Mouse (Mus musculus) midbrain, embryonic 12.5 days (tissue): Measurements from ENCODE around the gene Dok4. TPM values are rescaled to one million over a fixed set of nuclear protein-coding genes. Genes with fewer than 3 reads are reported as not detected.
"Not testable (repeated sequence)": the region's sequence is repeated elsewhere in the genome, so short reads cannot be mapped to it uniquely, and the experiment has no call there.

Experiments used
- ATAC-seq: fragments of 200-750 bp; cut with Nextera tagmentation; 2 replicates; pipeline ENCODE4 v1.8.0; 2017; ENCODE audit warnings: low read depth, moderate TSS enrichment, moderate library complexity; ENCODE audit not compliant: low FRiP score
- H3K27ac ChIP-seq: fragments of 300-500 bp; sonication (generic); replicated peaks from 2 replicates; pipeline ENCODE4 v1.5.1; 2016; ENCODE audit warnings: mild to moderate bottlenecking
- H3K27me3 ChIP-seq: fragments of 300-500 bp; sonication (generic); 2 replicates; pipeline ENCODE4 v1.6.1; 2016; ENCODE audit warnings: mild to moderate bottlenecking
- H3K36me3 ChIP-seq: fragments of 300-500 bp; sonication (generic); 2 replicates; pipeline ENCODE4 v1.6.1; 2016
- H3K4me1 ChIP-seq: fragments of 300-500 bp; sonication (generic); 2 replicates; pipeline ENCODE4 v1.6.1; 2016
- H3K4me2 ChIP-seq: fragments of 300-500 bp; sonication (generic); replicated peaks from 2 replicates; pipeline ENCODE4 v1.6.1; 2016; ENCODE audit warnings: mild to moderate bottlenecking, moderate library complexity
- H3K4me3 ChIP-seq: fragments of 300-500 bp; sonication (generic); 2 replicates; pipeline ENCODE4 v1.5.1; 2016; ENCODE audit warnings: mild to moderate bottlenecking
- H3K9ac ChIP-seq: fragments of 300-500 bp; sonication (generic); replicated peaks from 2 replicates; pipeline ENCODE4 v1.6.1; 2016; ENCODE audit warnings: mild to moderate bottlenecking, moderate library complexity
- H3K9me3 ChIP-seq: fragments of 300-500 bp; sonication (generic); 2 replicates; pipeline ENCODE4 v1.6.1; 2016; ENCODE audit warnings: mild to moderate bottlenecking
- WGBS: fragments of 180-500 bp; shearing (Covaris S2); methylation state at CpG from one replicate; pipeline ENCODE4 v1.1.7; 2016; 5-methylcytosine and 5-hydroxymethylcytosine counted together
- polyA plus RNA-seq: library from polyadenylated mRNA; unstranded; fragments of >200 nt; fragmentation: Nextera tagmentation; extraction: Ambion mirVana; gene quantifications from 2 replicates; pipeline ENCODE4 v1.2.1, GENCODE M21; 2016

Dok4 gene
- polyA plus RNA-seq, 1 experiment from 2014 or later: 24.8 TPM

DNA sequence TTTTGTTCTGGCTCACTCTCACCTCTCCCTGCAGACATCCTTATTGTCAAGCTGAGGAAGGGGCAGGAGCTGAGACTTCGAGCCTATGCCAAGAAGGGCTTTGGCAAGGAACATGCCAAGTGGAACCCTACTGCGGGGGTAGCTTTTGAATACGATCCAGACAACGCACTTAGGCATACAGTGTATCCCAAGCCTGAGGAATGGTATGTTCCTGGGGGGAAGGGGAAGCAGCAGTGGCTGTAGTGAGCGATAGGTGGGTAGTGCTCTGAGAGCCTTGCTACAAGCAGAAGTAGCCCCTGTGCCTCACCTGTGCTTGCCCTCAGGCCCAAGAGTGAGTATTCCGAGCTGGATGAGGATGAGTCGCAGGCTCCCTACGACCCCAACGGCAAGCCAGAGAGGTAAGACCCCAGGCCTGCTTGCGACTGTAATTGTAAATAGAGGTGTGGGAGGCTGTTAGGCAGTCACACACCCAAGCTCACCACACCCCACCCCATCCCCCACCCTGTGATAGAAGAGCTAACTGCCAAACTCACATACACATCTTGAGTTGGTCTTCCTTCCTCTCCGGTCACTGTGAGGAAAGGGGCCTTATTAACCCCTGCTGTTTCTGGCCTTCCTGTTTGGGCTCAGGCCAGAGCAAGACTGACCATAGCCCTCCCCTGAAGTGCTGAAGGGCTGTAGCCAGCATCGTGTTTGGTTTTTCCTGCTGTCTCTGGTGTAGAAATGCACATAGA, 13.5 kb downstream of the Dok4 start:
- Histone ChIP-seq H3K36me3 (peaks cover 62% of the 10 kb centered on the region), H3K4me3 (no peak overlapping the region), H3K9me3 (no peaks in the 10 kb centered on the region), H3K27ac (no peak overlapping the region), H3K4me2 (no peak overlapping the region), H3K4me1 (peaks cover 12% of the 10 kb centered on the region), H3K27me3 (no peaks in the 10 kb centered on the region), H3K9ac (no peak overlapping the region)
- WGBS: 89% methylated on average over 12 of the region's 12 CpGs
- ATAC-seq: no peak

DNA sequence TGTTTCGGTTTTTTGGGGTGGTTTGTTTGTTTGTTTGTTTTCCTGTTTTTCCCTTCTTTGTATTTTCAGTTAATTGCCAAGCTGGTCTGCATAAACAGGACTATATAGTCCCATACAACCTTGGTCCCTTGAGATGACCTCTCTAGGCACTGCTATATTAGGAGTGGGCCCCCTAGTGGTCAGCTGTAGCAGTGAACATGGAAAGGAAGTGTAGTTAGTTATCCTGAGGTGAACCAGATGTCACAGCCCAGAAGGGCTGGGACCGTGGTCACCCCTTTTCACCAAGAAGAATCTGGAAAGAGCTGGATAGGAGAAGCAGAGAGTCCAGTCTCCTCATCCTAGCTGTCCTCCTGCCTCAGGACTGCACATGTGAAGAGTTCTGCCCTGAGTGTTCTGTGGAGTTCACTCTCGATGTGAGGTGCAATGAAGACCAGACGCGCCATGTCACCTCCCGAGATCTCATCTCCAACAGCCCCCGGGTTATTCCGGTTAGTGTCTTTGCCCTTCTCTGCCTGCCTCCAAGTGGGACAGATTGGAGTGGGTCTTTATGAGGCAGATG, 14.7 kb downstream of the Dok4 start:
- Histone ChIP-seq H3K36me3 (peaks cover 61% of the 10 kb centered on the region), H3K27me3 (no peaks in the 10 kb centered on the region), H3K4me2 (no peak overlapping the region), H3K27ac (no peak overlapping the region), H3K9ac (no peak overlapping the region), H3K9me3 (no peaks in the 10 kb centered on the region), H3K4me1 (peaks cover 12% of the 10 kb centered on the region), H3K4me3 (no peak overlapping the region)
- 81% methylated on average over 8 of the region's 8 CpGs for WGBS
- ATAC-seq: no peak

DNA sequence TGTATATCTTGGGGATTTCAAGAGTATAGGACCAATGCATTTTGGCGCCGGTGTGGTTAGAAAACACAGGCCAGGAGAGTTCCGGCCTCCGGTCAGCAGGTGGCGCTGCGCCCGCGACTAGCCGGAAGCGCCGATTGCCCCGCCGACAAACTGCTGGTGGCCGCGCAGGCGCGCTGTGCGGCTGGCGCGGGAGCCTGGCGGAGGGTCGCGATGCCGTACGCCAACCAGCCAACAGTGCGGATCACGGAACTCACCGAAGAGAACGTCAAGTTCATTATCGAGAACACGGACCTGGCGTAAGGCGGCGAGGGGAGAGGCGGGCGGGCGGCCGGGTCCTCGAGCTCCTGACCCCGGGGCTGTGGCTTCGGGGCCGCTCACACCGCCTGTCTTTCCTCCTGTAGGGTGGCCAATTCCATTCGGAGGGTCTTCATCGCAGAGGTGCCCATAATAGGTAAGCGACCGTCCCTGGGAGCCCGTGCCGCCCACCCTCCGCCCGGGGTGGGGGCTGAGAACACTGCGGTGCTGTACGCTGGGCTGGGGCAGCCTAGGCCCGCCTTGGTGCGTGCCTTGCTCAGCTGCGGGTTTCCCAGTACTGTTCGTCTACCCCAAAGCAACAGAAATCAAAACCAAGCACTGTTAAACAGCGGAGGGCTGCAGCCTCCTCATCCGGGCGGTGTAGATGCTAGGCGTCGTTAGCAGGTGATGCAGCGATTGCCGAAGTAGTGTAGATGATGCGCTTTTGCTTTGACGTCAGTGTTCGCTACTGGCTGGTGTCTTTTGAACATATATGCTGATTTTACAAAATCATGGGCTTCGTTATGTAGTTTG, 18.6 kb downstream of the Dok4 start, which contains the start of gene Polr2c:
Gene Polr2c, plus strand, starts transcription at position 105 of the 828 bp plus-strand sequence.
- H3K9ac ChIP-seq: peak within 1 kb of the TSS; percentile 93
- H3K27ac ChIP-seq: peak within 1 kb of the TSS; percentile 75
- H3K9me3 ChIP-seq: no peaks in the 10 kb centered on the region
- H3K4me3 ChIP-seq: peak within 1 kb of the TSS; percentile 96
- peak; percentile 83 for ATAC-seq
- H3K27me3 ChIP-seq: no peaks in the 10 kb centered on the region
- peaks cover 12% of the 10 kb centered on the region for H3K4me1 ChIP-seq
- WGBS: 1% methylated on average over 68 of the region's 68 CpGs
- peaks cover 45% of the 10 kb centered on the region for H3K36me3 ChIP-seq
- H3K4me2 ChIP-seq: peak within 1 kb of the TSS; percentile 71

DNA sequence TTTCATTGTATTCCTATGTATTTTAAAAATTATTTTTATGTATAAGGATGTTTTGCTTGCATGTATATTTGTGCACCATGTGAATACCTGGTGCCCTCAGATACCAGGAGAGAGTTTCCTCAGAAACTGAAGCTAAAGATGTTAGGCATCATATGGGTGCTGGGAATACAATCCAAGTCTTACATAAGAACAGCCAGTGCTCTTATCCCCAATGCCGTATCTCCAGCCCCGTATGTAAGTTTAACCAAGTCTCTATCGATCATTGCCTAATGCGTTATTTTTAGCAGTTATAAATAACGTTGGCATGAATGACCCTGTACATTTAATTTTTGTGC, 19.2 kb downstream of the Dok4 start:
- peak; percentile 23; the same call in 1 of the 2 replicates for ATAC-seq
- H3K27me3 ChIP-seq: no peaks in the 10 kb centered on the region
- H3K4me2 ChIP-seq: peak overlapping the region; percentile 71; the same call in 1 of the 2 replicates
- H3K4me3 ChIP-seq: peak overlapping the region; percentile 96; the same call in 1 of the 2 replicates
- peaks cover 12% of the 10 kb centered on the region for H3K4me1 ChIP-seq
- H3K27ac ChIP-seq: no peak overlapping the region
- H3K36me3 ChIP-seq: peaks cover 45% of the 10 kb centered on the region
- WGBS: 29% methylated on average over 5 of the region's 5 CpGs
- H3K9me3 ChIP-seq: no peaks in the 10 kb centered on the region
- H3K9ac ChIP-seq: no peak overlapping the region; the same call in 1 of the 2 replicates

DNA sequence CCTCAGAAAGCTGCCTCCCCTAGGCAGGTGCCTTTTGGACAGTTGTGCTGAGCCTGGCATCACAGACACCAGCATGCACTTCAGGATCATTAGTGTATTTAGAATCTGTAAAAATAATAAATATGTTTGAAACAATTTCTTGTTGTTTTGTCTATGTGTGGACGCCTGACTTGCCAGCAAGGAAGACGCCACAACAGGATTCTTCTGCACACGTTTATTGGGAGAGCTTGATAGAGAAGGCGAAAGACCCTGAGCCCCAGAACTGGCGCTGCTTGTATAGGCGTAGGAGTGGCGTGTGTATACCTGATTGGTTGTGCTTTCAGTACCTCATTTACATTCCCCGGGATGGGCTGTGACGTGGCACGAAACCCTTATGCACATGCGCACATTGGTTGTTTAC, 21.4 kb downstream of the Dok4 start:
- H3K36me3 ChIP-seq: peaks cover 48% of the 10 kb centered on the region
- H3K9me3 ChIP-seq, H3K4me2 ChIP-seq, ATAC-seq, H3K9ac ChIP-seq, H3K4me3 ChIP-seq, H3K27me3 ChIP-seq, H3K27ac ChIP-seq: not testable (repeated sequence)
- WGBS: 90% methylated on average over 11 of the region's 11 CpGs
- peaks cover 12% of the 10 kb centered on the region for H3K4me1 ChIP-seq

DNA sequence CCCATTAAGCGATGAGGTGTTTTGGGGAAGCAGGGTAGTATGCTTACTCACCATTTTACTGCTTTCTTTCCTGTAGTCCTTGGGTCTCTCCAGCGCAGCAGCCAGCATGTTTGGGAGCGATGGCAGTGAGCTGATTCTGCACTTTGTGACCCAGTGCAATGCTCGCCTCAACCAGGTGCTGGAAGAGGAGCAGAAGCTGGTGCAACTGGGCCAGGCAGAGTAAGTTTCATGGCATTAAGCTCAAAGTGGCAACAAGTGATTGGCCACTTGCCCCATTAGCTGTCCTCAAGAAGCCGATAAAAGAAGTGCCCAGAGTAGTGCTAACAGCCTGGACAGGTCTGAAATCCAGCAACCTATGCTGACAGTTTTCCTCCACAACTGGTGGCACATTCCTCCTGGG, 26.1 kb downstream of the Dok4 start:
- H3K4me1 ChIP-seq: no peaks in the 10 kb centered on the region
- H3K27me3 ChIP-seq: no peaks in the 10 kb centered on the region
- H3K9me3 ChIP-seq: no peaks in the 10 kb centered on the region
- no peak overlapping the region for H3K4me3 ChIP-seq
- no peak overlapping the region for H3K27ac ChIP-seq
- H3K4me2 ChIP-seq: no peak overlapping the region
- ATAC-seq: no peak
- peaks cover 64% of the 10 kb centered on the region for H3K36me3 ChIP-seq
- 93% methylated on average over 5 of the region's 5 CpGs for WGBS
- H3K9ac ChIP-seq: no peak overlapping the region

DNA sequence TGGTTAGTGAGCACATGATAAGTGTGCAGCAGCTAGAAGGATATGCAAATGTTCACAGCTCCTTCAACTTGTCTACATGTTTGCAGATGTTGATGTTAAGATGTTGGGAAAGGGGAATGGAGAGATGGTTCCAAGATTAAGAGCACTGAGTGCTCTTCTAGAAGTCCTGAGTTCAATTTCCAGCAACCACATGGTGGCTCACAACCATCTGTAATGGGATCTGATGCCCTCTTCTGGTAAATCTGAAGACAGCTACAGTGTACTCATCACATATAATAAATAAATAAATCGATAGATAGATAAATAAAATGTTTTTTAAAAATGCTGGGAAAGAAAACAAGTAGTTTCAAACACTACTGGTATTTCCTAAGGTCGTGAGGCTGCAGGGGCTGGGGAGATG, 34.9 kb downstream of the Dok4 start:
- H3K4me2 ChIP-seq: no peak overlapping the region
- no peak overlapping the region for H3K27ac ChIP-seq
- H3K4me1 ChIP-seq: peaks cover 19% of the 10 kb centered on the region
- H3K36me3 ChIP-seq: peaks cover 26% of the 10 kb centered on the region
- no peak overlapping the region for H3K9ac ChIP-seq
- no peaks in the 10 kb centered on the region for H3K9me3 ChIP-seq
- H3K4me3 ChIP-seq: no peak overlapping the region
- ATAC-seq: no peak
- 51% methylated on average over 2 of the region's 2 CpGs for WGBS
- H3K27me3 ChIP-seq: no peaks in the 10 kb centered on the region

DNA sequence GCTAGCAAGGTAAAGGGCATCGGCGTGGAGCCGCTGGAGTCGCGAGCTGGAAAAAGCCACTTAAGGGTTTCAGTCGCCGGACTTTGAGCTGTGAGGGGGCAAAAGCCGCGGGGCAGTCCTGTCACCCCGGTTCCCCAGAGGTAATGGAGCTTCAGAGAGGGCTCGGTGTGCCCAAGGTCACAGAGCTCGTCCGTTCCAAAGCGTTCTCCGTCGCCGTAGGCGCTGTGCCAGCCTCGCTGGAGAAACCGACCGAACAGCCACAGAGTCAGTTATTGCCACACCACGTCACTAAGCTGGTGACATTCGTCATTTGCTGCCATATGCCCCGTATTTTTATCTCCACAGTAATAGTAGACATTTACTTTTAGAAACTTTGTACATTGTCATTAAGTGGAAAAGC, 37.5 kb downstream of the Dok4 start:
- H3K4me1 ChIP-seq: peaks cover 19% of the 10 kb centered on the region
- H3K9ac ChIP-seq: peak overlapping the region; percentile 92
- peak overlapping the region; percentile 95 for H3K4me3 ChIP-seq
- H3K9me3 ChIP-seq: no peaks in the 10 kb centered on the region
- H3K27me3 ChIP-seq: no peaks in the 10 kb centered on the region
- peak overlapping the region; percentile 82 for H3K4me2 ChIP-seq
- WGBS: under 1% methylated on average over 24 of the region's 24 CpGs
- ATAC-seq: peak; percentile 62
- H3K27ac ChIP-seq: peak overlapping the region; percentile 89
- H3K36me3 ChIP-seq: peaks cover 5% of the 10 kb centered on the region; the same call in 1 of the 2 replicates

DNA sequence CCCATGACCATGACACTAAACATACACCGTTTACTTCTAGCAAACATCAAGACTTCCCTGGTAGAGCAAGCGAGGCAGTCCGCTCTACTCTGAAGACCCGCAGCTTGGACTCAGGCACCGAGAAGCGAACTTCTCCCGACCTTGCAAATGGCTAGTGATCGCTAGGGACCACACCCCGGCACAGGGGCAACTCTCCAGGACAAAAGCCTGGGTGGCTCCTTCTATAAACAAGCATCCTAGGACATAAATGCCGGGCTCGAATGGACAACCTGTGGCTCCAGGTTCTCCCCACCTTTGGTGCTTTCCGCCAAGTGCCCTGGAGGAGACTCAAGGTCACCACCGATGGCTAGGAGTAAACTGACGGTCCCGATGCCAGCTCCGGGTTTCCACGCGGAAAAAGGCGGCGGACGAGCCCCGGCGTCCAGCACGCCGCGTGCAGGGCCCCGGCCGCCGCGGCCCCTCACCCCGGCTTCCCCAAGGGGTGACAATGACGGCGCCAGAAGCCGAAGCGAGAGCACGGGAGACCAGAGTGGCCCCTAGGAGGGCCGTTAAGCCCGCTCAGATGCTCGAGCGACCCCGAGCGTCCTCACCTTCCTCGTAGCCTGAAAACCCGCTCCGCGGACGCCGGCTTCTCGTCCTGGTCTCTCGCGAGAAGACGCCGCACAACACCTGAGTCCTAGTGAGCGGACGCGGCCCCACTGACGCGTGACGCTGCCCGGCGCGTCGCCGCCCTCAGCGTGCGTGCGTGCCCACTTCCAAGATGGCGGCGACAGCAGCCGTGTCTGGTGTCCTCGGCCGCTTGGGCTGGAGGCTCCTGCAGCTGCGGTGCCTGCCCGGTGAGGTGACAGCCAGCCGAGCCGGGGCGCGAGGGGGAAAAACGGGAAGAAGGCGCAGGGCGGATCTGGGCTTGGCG, 38.2 kb downstream of the Dok4 start, which contains the start of the genes Coq9 and Ciapin1:
Gene Coq9, plus strand, starts transcription at position 660 of the 913 bp plus-strand sequence.
Gene Ciapin1, minus strand, starts transcription at position 697 of the 913 bp plus-strand sequence.
- H3K27me3 ChIP-seq: no peaks in the 10 kb centered on the region
- peak within 1 kb of the TSS; percentile 89 for H3K27ac ChIP-seq
- H3K9me3 ChIP-seq: no peaks in the 10 kb centered on the region
- H3K4me3 ChIP-seq: peak within 1 kb of the TSS; percentile 95
- no peaks in the 10 kb centered on the region for H3K36me3 ChIP-seq
- H3K4me1 ChIP-seq: peaks cover 19% of the 10 kb centered on the region
- under 1% methylated on average over 82 of the region's 82 CpGs for WGBS
- ATAC-seq: peak; percentile 98
- peak within 1 kb of the TSS; percentile 82 for H3K4me2 ChIP-seq
- H3K9ac ChIP-seq: peak within 1 kb of the TSS; percentile 92

DNA sequence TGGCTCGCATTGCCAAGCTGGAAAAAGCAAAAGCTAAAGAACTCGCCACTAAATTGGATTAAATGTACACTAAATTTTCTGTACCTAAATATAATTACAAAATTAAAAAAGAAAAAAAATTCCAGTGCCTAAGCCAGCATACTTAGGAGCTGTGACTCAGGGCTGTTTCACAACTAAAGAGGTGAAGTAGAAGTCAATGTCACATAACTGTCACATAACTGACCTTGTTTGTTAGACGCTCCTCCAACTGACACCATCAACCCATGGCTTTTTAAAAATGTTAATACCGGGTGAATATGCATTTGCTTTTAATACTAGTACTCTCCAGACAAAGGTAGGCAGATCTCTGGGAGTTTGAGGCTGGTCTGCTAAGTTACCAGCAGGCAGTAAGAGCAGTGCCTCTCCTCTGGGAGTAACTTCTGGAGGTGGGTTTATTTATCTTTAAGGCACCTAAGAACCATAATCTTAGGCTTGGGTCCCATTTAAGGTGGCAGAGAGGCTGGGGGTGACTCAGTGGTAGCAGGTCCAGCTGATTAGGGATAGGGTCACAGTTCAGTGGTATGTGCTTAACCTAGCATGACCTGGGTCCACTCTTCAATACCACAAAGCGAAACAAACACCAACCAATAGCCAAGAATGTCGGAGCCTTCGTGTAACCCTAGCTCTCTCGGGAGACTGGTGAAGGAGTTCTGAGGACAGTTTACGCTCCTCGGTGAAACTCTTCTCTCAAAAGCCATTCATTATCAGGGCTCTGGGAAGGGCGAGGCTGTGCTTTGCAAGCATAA, 39.5 kb downstream of the Dok4 start:
- Histone ChIP-seq H3K27ac (no peak overlapping the region), H3K4me1 (peaks cover 19% of the 10 kb centered on the region)

More for the DNA sequence above, 39.5 kb downstream of the Dok4 start:
- ATAC-seq: no peak
- Histone ChIP-seq H3K4me3 (peak overlapping the region; percentile 95), H3K4me2 (peak overlapping the region; percentile 82), H3K36me3 (peaks cover 10% of the 10 kb centered on the region), H3K9ac (peak overlapping the region; percentile 92), H3K9me3 (no peaks in the 10 kb centered on the region), H3K27me3 (no peaks in the 10 kb centered on the region)
- WGBS: 75% methylated on average over 11 of the region's 11 CpGs
